Mouse (Mus musculus) lung, adult 2 months (tissue): ENCODE measurements around the gene Arl5b.

Experiments
- CTCF ChIP-seq: fragments of 200-500 bp; IDR thresholded peaks from 2 replicates; pipeline ENCODE4 v1.5.1; 2011; ENCODE audit warnings: mild to moderate bottlenecking, low read length, control low read depth; ENCODE audit not compliant: insufficient read depth
- POLR2A ChIP-seq: fragments of 200-500 bp; IDR thresholded peaks from 2 replicates; pipeline ENCODE4 v1.6.1; 2011; ENCODE audit warnings: low read depth, mild to moderate bottlenecking, control low read depth, low read length, borderline replicate concordance; ENCODE audit errors: extremely low read depth

- TF ChIP-seq CTCF: no peak
- no peak for TF ChIP-seq POLR2A
Observed at GRCm38 (mm10) chr2:15111808-15112440, 62.7 kb downstream of the Arl5b start.
